Comparison of ENCODE assay signal across 8 mouse cellular contexts in genomic region chr12:76341080-76341479, GRCm38 (mm10). TPM values are rescaled to one million over a fixed set of nuclear protein-coding genes. Genes with fewer than 3 reads are reported as not detected.
DNase-seq lines count a peak whose midpoint lies in the region; ATAC-seq and TF ChIP-seq lines count a peak whose summit lies in the region.

No protein-coding gene starts in this region.

- H3K27me3 ChIP-seq in G1E (ENCODE audit: insufficient read depth, low read length) = no peaks in the 10 kb centered on the region
- H3K27me3 ChIP-seq in forebrain, embryonic 16.5 days (replicated peaks; ENCODE audit: control insufficient read depth, insufficient read depth, low read length) = no peaks in the 10 kb centered on the region

- H3K27ac ChIP-seq in forebrain, embryonic 16.5 days (ENCODE audit: low read length) = no peak overlapping the region

- peaks cover 17% of the 10 kb centered on the region for H3K4me1 ChIP-seq in G1E (ENCODE audit: insufficient read depth, low read depth, low read length)
- H3K4me1 ChIP-seq in forebrain, embryonic 16.5 days (replicated peaks; ENCODE audit: control insufficient read depth, insufficient read depth, low read length) = no peaks in the 10 kb centered on the region

- no peak overlapping the region for H3K4me2 ChIP-seq in forebrain, embryonic 16.5 days (ENCODE audit: low read length)

- TF ChIP-seq CTCF in G1E (IDR thresholded peaks at IDR 0.05; ENCODE audit: low read depth, low read length) = peak; percentile 53; the same call in 1 of the 2 replicates

- H3K36me3 ChIP-seq in G1E (replicated peaks) = peaks cover 37% of the 10 kb centered on the region
- H3K36me3 ChIP-seq in forebrain, embryonic 16.5 days (ENCODE audit: control insufficient read depth, insufficient read depth) = no peaks in the 10 kb centered on the region

- H3K9ac ChIP-seq in forebrain, embryonic 16.5 days (replicated peaks; ENCODE audit: low read depth, low read length) = no peak overlapping the region

- ATAC-seq in G1E (ENCODE audit: extremely low read depth, insufficient number of reproducible peaks, low FRiP score, poor library complexity, severe bottlenecking) = no peak
- ATAC-seq in forebrain, embryonic 16.5 days = peak; percentile 63; the same call in 1 of the 2 replicates

- DNase-seq in layer of hippocampus, adult 11-12 months (ENCODE audit: low spot score) = peak; percentile 84
- DNase-seq in layer of hippocampus, adult 9-11 months = no peak
- peak; percentile 30 for DNase-seq in G1E (ENCODE audit: low spot score)
- DNase-seq in c-Kit-negative CD71-positive TER-119-positive erythroid progenitor cells, embryonic 14.5 days (ENCODE audit: low read depth, low spot score) = peak; percentile 48
- DNase-seq in layer of hippocampus, postnatal 10 days (ENCODE audit: low spot score in 2 of 2) = peak; percentile 64 to 71
- DNase-seq in naive thymus-derived CD4-positive, alpha-beta T cell, adult 2 months (ENCODE audit: low read depth) = peak; percentile 80
- DNase-seq in ovary, postnatal 10 days (ENCODE audit: low spot score) = no peak

- H3K9me3 ChIP-seq in G1E (replicated peaks) = no peaks in the 10 kb centered on the region
- H3K9me3 ChIP-seq in forebrain, embryonic 16.5 days (ENCODE audit: control insufficient read depth, low read length) = no peaks in the 10 kb centered on the region

- 1% methylated on average over 4 of the region's 4 CpGs for WGBS in forebrain, embryonic 16.5 days

- H3K4me3 ChIP-seq in G1E (ENCODE audit: low read depth, low read length) = no peak overlapping the region
- no peak overlapping the region for H3K4me3 ChIP-seq in forebrain, embryonic 16.5 days (replicated peaks; ENCODE audit: low read length)

RNA-seq across cellular contexts. Expression of gene Akap5, which starts 16.4 kb away (rescaled TPM):
- 1.1 and 1.4 TPM in 2 replicates for total RNA-seq in G1E (2014; fragmentation: Nextera tagmentation)
- total RNA-seq in G1E (2017) = 1.2 and 1.3 TPM in 2 replicates
- 0.08 and 0.20 TPM in 2 replicates for polyA plus RNA-seq in G1E (2012)
- 8.2 and 10.3 TPM in 2 replicates for polyA plus RNA-seq in forebrain, embryonic 16.5 days (2015; fragmentation: Nextera tagmentation; extraction: Ambion mirVana)
- total RNA-seq in layer of hippocampus, postnatal 10 days (2021) = 10 to 100 TPM; 48.9 to 52.7 TPM

RNA-seq across cellular contexts. Expression of gene Zbtb25, which starts 28.3 kb away (rescaled TPM):
- total RNA-seq in G1E (2014; fragmentation: Nextera tagmentation) = 54.4 and 62.5 TPM in 2 replicates
- 15.5 and 17.5 TPM in 2 replicates for total RNA-seq in G1E (2017)
- polyA plus RNA-seq in G1E (2012) = 12.1 and 12.2 TPM in 2 replicates
- 16.5 and 17.1 TPM in 2 replicates for polyA plus RNA-seq in forebrain, embryonic 16.5 days (2015; fragmentation: Nextera tagmentation; extraction: Ambion mirVana)
- 10 to 100 TPM; 16.9 to 20.9 TPM for total RNA-seq in layer of hippocampus, postnatal 10 days (2021)

RNA-seq across cellular contexts. Expression of gene Zbtb1, which starts 29.0 kb away (rescaled TPM):
- total RNA-seq in G1E (2014; fragmentation: Nextera tagmentation) (24.8 and 27.9 TPM in 2 replicates), G1E (2017) (23.1 and 27.2 TPM in 2 replicates)
- polyA plus RNA-seq in G1E (2012) = 6.4 and 8.8 TPM in 2 replicates
- polyA plus RNA-seq in forebrain, embryonic 16.5 days (2015; fragmentation: Nextera tagmentation; extraction: Ambion mirVana) = 4.6 and 5.5 TPM in 2 replicates
- total RNA-seq in layer of hippocampus, postnatal 10 days (2021) = 1 to 10 TPM; 5.6 to 6.1 TPM

Comparison
In these comparisons a context has a peak if more than half of its experiments do, and no peak if none do; other contexts are left out.
1. DNase-seq: peak in layer of hippocampus, adult 11-12 months (single experiment), G1E (single experiment), c-Kit-negative CD71-positive TER-119-positive erythroid progenitor cells, embryonic 14.5 days (single experiment), layer of hippocampus, postnatal 10 days (2 of 2) and naive thymus-derived CD4-positive, alpha-beta T cell, adult 2 months (single experiment); none in layer of hippocampus, adult 9-11 months (single experiment) and ovary, postnatal 10 days (single experiment).
2. RNA of gene Akap5, which starts 16.4 kb away (total RNA-seq): 48.9 to 52.7 TPM in layer of hippocampus, postnatal 10 days; 1.1 to 1.4 TPM in G1E; every median in the first group is over 10 times any median in the second.